Mouse (Mus musculus): Measurements from ENCODE around the gene Gm42420.

DNA sequence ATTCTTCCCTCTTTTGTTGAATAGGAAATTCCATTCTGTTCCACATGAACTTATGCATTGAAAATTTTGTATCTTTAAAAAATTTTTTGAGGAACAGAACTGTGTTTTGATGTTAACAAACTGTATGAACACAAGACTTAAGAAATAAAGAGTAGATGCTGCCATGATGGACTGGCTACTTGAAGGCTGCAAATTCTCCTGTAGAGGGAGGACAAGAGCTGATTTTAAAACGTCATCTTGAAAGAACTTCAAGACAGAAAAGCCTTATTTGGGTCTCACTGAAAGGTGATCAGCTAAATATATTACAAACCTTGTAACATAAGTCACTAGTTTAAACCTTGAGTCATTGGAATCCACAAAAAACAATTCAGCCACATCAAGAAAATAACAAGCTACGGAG is 24.7 kb downstream of the Gm42420 start:
- TF ChIP-seq CTCF (IDR thresholded peaks at IDR 0.05; ENCODE audit: borderline replicate concordance, insufficient read depth, low read depth, low read length) (no peak), POLR2A (IDR thresholded peaks at IDR 0.05; ENCODE audit: borderline replicate concordance, insufficient read depth, low read length) (no peak)
